Mouse (Mus musculus) midbrain, embryonic 11.5 days (tissue): ENCODE data around the gene Slc22a23. TPM values are rescaled to one million over a fixed set of nuclear protein-coding genes. Genes with fewer than 3 reads are reported as not detected.

Experiments
- ATAC-seq: fragments of 200-750 bp; cut with Nextera tagmentation; 2 replicates; pipeline ENCODE4 v1.8.0; 2017; ENCODE audit warnings: moderate TSS enrichment, moderate library complexity; ENCODE audit not compliant: low FRiP score
- DNase-seq: peaks from one replicate; pipeline ENCODE4 v3.0.0; 2015; ENCODE audit warnings: low spot score; ENCODE audit errors: missing footprints
- H3K27ac ChIP-seq: fragments of 300-500 bp; sonication (generic); 2 replicates; pipeline ENCODE4 v1.5.1; 2014; ENCODE audit warnings: low read depth, low read length
- H3K27me3 ChIP-seq: fragments of 300-500 bp; sonication (generic); 2 replicates; pipeline ENCODE4 v1.6.1; 2014; ENCODE audit warnings: mild to moderate bottlenecking, low read length, moderate library complexity, mixed read lengths; ENCODE audit not compliant: control insufficient read depth, insufficient read depth
- H3K36me3 ChIP-seq: fragments of 300-500 bp; sonication (generic); 2 replicates; pipeline ENCODE4 v1.6.1; 2014; ENCODE audit warnings: mild to moderate bottlenecking, low read length, moderate library complexity, mixed read lengths; ENCODE audit not compliant: control insufficient read depth, insufficient read depth
- H3K4me1 ChIP-seq: fragments of 300-500 bp; sonication (generic); 2 replicates; pipeline ENCODE4 v1.6.1; 2014; ENCODE audit warnings: low read length; ENCODE audit not compliant: control insufficient read depth, insufficient read depth
- H3K4me2 ChIP-seq: fragments of 300-500 bp; sonication (generic); 2 replicates; pipeline ENCODE4 v1.6.1; 2014; ENCODE audit warnings: mild to moderate bottlenecking, moderate library complexity
- H3K4me3 ChIP-seq: fragments of 300-500 bp; sonication (generic); 2 replicates; pipeline ENCODE4 v1.5.1; 2014; ENCODE audit warnings: low read depth, low read length
- H3K9ac ChIP-seq: fragments of 300-500 bp; sonication (generic); 2 replicates; pipeline ENCODE4 v1.6.1; 2014; ENCODE audit warnings: low read length
- H3K9me3 ChIP-seq: fragments of 300-500 bp; sonication (generic); 2 replicates; pipeline ENCODE4 v1.6.1; 2016; ENCODE audit warnings: low read length; ENCODE audit not compliant: control insufficient read depth
- WGBS: fragments of 180-500 bp; shearing (Covaris S2); extraction: QIAGEN DNeasy Blood & Tissue Kit; methylation state at CpG from one replicate; pipeline ENCODE4 v1.1.7; 2014; 5-methylcytosine and 5-hydroxymethylcytosine counted together
- polyA plus RNA-seq: library from polyadenylated mRNA; unstranded; fragments of >200 nt; fragmentation: Nextera tagmentation; extraction: Ambion mirVana; gene quantifications from 2 replicates; pipeline ENCODE4 v1.2.1, GENCODE M21; 2014

Gene Slc22a23
- polyA plus RNA-seq, 1 experiment from 2014 or later: 18.5 TPM

DNA sequence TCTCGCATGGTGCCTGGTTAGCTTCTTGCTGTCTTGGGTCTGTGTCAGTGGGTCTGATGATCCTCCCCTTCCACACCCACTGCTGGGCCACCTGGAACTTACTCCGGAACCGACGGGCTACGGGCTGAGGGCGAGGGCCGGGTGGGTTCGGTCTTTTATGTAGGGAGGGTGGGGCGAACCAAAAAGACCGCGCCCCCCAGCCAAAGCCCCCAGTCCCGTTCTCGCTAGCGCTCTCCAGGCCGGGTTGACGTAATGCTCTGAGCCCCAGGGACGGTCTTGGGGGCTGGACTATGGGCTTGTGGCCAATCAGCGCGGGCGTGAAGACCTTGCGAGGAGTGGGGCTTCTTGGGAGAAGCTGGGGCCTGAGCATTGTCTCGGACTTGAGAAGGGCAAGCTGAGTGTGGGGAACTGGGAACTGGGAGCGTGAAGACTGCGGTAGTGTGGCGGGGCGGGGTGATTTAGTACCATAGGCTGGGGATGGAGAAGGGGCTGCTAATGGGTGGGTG lies 214.7 kb downstream of the Slc22a23 start, which contains the start of gene Tubb2b:
Tubb2b (minus strand) TSS at position 241 of the 506 bp plus-strand sequence.
- Histone ChIP-seq H3K27ac (peak within 1 kb of the TSS; percentile 100), H3K36me3 (peaks cover 8% of the 10 kb centered on the region; the same call in 1 of the 2 replicates), H3K9ac (peak within 1 kb of the TSS; percentile 85), H3K9me3 (no peaks in the 10 kb centered on the region), H3K4me1 (peaks cover 32% of the 10 kb centered on the region), H3K4me2 (peak within 1 kb of the TSS; percentile 96), H3K4me3 (peak within 1 kb of the TSS; percentile 95), H3K27me3 (no peaks in the 10 kb centered on the region)
- DNase-seq (peak; percentile 99), ATAC-seq (peak; percentile 89)
- under 1% methylated on average over 26 of the region's 26 CpGs for WGBS

DNA sequence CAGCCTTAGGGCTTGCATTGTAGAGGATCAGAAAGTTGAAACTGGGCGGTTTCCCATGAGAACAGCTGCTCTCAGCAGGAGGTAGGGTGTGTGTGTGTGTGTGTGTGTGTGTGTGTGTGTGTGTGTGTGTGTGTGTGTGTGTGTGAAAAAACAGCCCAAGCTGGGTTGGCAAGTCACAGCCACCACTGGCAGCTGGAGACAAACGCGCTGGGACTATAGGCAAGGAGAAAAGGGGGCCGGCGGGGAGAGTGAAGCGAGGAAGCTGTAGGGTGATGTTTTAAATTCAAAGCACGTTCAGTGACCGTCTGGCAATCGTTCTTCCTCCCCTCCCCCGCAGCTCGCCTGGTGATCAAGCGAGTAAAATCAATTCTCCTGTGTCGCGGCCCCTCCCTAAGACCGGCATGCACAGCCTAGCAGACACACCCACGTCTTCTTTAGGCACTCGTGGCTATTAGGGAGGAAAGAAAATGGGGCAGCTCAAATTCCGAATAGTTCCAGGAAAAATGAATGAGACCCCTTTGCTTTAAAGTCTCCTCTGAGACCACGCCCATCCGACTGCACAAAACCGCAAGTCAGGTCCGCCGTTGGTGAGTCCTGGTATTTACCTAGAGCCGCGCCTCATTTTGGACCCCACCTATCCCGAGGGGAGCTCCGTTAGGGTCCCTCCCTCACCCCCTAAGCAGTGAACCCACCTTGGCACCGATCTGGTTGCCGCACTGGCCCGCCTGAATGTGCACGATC lies 215.3 kb downstream of the Slc22a23 start:
- WGBS: under 1% methylated on average over 31 of the region's 31 CpGs
- Histone ChIP-seq H3K4me1 (peaks cover 36% of the 10 kb centered on the region), H3K4me3 (peak overlapping the region; percentile 95), H3K9me3 (no peaks in the 10 kb centered on the region), H3K9ac (peak overlapping the region; percentile 85), H3K27ac (peak overlapping the region; percentile 100), H3K27me3 (no peaks in the 10 kb centered on the region), H3K4me2 (peak overlapping the region; percentile 96), H3K36me3 (peaks cover 11% of the 10 kb centered on the region)
- ATAC-seq: peak; percentile 13
- DNase-seq: peak; percentile 97

Other genes with a start within 250 kb of the Slc22a23 start
- 307 and 321 TPM in 2 replicates for gene Tubb2b, start 214.7 kb downstream of the Slc22a23 start, polyA plus RNA-seq
- 115 and 120 TPM in 2 replicates for gene Psmg4, start 182.2 kb downstream of the Slc22a23 start, polyA plus RNA-seq